ENCODE assay signal across 7 mouse cellular contexts in genomic region chr7:100461621-100462151, GRCm38 (mm10). TPM values are rescaled to one million over a fixed set of nuclear protein-coding genes. Genes with fewer than 3 reads are reported as not detected.
DNase-seq lines count a peak whose midpoint lies in the region; ATAC-seq and TF ChIP-seq lines count a peak whose summit lies in the region.

No protein-coding gene starts in this region.

- WGBS in liver, embryonic 14.5 days (ENCODE audit: insufficient replicate concordance), result 49% methylated on average over 6 of the region's 6 CpGs
- WGBS in small intestine, adult 2 months, result 39% methylated on average over 6 of the region's 6 CpGs

- H3K27ac ChIP-seq in liver, embryonic 14.5 days, result peak overlapping the region; percentile 100
- H3K27ac ChIP-seq in small intestine, adult 2 months (ENCODE audit: insufficient read depth, low read depth, low read length), result peak overlapping the region; percentile 55

- H3K9me3 ChIP-seq in liver, embryonic 14.5 days (ENCODE audit: control insufficient read depth, low read length), result no peaks in the 10 kb centered on the region

- H3K27me3 ChIP-seq in liver, embryonic 14.5 days (ENCODE audit: control insufficient read depth, insufficient read depth, low read length), result no peaks in the 10 kb centered on the region
- no peaks in the 10 kb centered on the region for H3K27me3 ChIP-seq in small intestine, adult 2 months (ENCODE audit: control insufficient read depth, insufficient read depth, low read length)

- peak; percentile 53 for DNase-seq in urinary bladder, postnatal 14 days (ENCODE audit: low spot score)
- DNase-seq in urinary bladder, postnatal 10 days (ENCODE audit: low spot score), result no peak
- peak; percentile 32 to 70 for DNase-seq in frontal cortex, postnatal 10 days (ENCODE audit: low spot score in 2 of 2)
- DNase-seq in kidney, postnatal 10 days, result peak; percentile 72
- DNase-seq in liver, embryonic 14.5 days (ENCODE audit: low read depth in 3 of 3, low spot score in 3 of 3), result no peak

- TF ChIP-seq CTCF in liver, embryonic 14.5 days (IDR thresholded peaks at IDR 0.05; ENCODE audit: low read depth), result no peak
- TF ChIP-seq CTCF in small intestine, adult 2 months (IDR thresholded peaks at IDR 0.05; ENCODE audit: extremely low read depth, insufficient read length, insufficient replicate concordance, low read depth, low read length), result no peak

- TF ChIP-seq POLR2A in small intestine, adult 2 months (IDR thresholded peaks at IDR 0.05; ENCODE audit: low read depth, low read length), result no peak

- H3K36me3 ChIP-seq in liver, embryonic 14.5 days (replicated peaks; ENCODE audit: control insufficient read depth, insufficient read depth, low read depth), result peaks cover 31% of the 10 kb centered on the region
- H3K36me3 ChIP-seq in small intestine, adult 2 months (ENCODE audit: control insufficient read depth, insufficient read depth, low read length), result peaks cover 8% of the 10 kb centered on the region

- no peak overlapping the region; the same call in 1 of the 2 replicates for H3K9ac ChIP-seq in liver, embryonic 14.5 days (replicated peaks)

- peaks cover 68 to 89% of the 10 kb centered on the region in 2 experiments for H3K4me1 ChIP-seq in liver, embryonic 14.5 days (replicated peaks; ENCODE audit: control insufficient read depth in 2 of 2, insufficient read depth in 2 of 2, low read length in 1 of 2)
- H3K4me1 ChIP-seq in small intestine, adult 2 months (ENCODE audit: control insufficient read depth, insufficient read depth, insufficient read length, low read length), result peaks cover 30% of the 10 kb centered on the region

- ATAC-seq in liver, embryonic 14.5 days (ENCODE audit: insufficient read depth), result no peak
- no peak for ATAC-seq in megakaryocyte-erythroid progenitor cell, adult 5-6 weeks (replicated peaks; ENCODE audit: low FRiP score, low TSS enrichment, poor library complexity, severe bottlenecking)

- no peak overlapping the region for H3K4me2 ChIP-seq in liver, embryonic 14.5 days (ENCODE audit: low read depth)

- TF ChIP-seq EP300 in liver, embryonic 14.5 days (IDR thresholded peaks at IDR 0.05; ENCODE audit: low read depth), result no peak

- H3K4me3 ChIP-seq in liver, embryonic 14.5 days (ENCODE audit: insufficient read depth in 1 of 2, low read depth in 2 of 2, low read length in 2 of 2), result no peak overlapping the region
- H3K4me3 ChIP-seq in small intestine, adult 2 months (ENCODE audit: low read depth, low read length), result no peak overlapping the region

RNA-seq across cellular contexts. Expression of gene Ucp3, which starts 11.1 kb away (rescaled TPM):
- 0.02 TPM in 1 of 2 replicates, not detected in the other for polyA plus RNA-seq in liver, embryonic 14.5 days (2012; rRNA removed)
- polyA plus RNA-seq in liver, embryonic 14.5 days (2014; fragmentation: Nextera tagmentation; extraction: Ambion mirVana), result not detected in 2 replicates
- polyA plus RNA-seq in small intestine, adult 2 months (2012; rRNA removed), result 0.11 and 0.23 TPM in 2 replicates
- total RNA-seq in megakaryocyte-erythroid progenitor cell, adult 5-6 weeks (2014; fragmentation: Nextera tagmentation), result not detected in 2 replicates
- total RNA-seq in megakaryocyte-erythroid progenitor cell, adult 5-6 weeks (2017), result not detected in 2 replicates

RNA-seq across cellular contexts. Expression of gene Ucp2, which starts 31.5 kb away (rescaled TPM):
- polyA plus RNA-seq in liver, embryonic 14.5 days (2012; rRNA removed), result 329 and 337 TPM in 2 replicates
- polyA plus RNA-seq in liver, embryonic 14.5 days (2014; fragmentation: Nextera tagmentation; extraction: Ambion mirVana), result 556 and 628 TPM in 2 replicates
- polyA plus RNA-seq in small intestine, adult 2 months (2012; rRNA removed), result 597 and 876 TPM in 2 replicates
- 705 and 713 TPM in 2 replicates for total RNA-seq in megakaryocyte-erythroid progenitor cell, adult 5-6 weeks (2014; fragmentation: Nextera tagmentation)
- total RNA-seq in megakaryocyte-erythroid progenitor cell, adult 5-6 weeks (2017), result 103 and 164 TPM in 2 replicates

RNA-seq across cellular contexts. Expression of gene Dnajb13, which starts 53.1 kb away (rescaled TPM):
- 0.58 and 0.64 TPM in 2 replicates for polyA plus RNA-seq in liver, embryonic 14.5 days (2012; rRNA removed)
- polyA plus RNA-seq in liver, embryonic 14.5 days (2014; fragmentation: Nextera tagmentation; extraction: Ambion mirVana), result 2.0 and 2.3 TPM in 2 replicates
- polyA plus RNA-seq in small intestine, adult 2 months (2012; rRNA removed), result 0.29 and 0.49 TPM in 2 replicates
- not detected in 2 replicates for total RNA-seq in megakaryocyte-erythroid progenitor cell, adult 5-6 weeks (2014; fragmentation: Nextera tagmentation)
- total RNA-seq in megakaryocyte-erythroid progenitor cell, adult 5-6 weeks (2017), result 0.05 and 1.8 TPM in 2 replicates

Comparison
In these comparisons a context has a peak if more than half of its experiments do, and no peak if none do; other contexts are left out.
1. DNase-seq: peak in urinary bladder, postnatal 14 days (single experiment), frontal cortex, postnatal 10 days (2 of 2) and kidney, postnatal 10 days (single experiment); none in urinary bladder, postnatal 10 days (single experiment) and liver, embryonic 14.5 days (0 of 3).